Mouse (Mus musculus) forebrain, embryonic 16.5 days (tissue): ENCODE measurements around the gene Lin7c. TPM values are rescaled to one million over a fixed set of nuclear protein-coding genes. Genes with fewer than 3 reads are reported as not detected.
"Not testable (repeated sequence)": the region's sequence is repeated elsewhere in the genome, so short reads cannot be mapped to it uniquely, and the experiment has no call there.

ENCODE experiments used
- ATAC-seq: fragments of 200-750 bp; cut with Nextera tagmentation; 2 replicates; pipeline ENCODE4 v1.8.0; 2017; ENCODE audit warnings: mild to moderate bottlenecking, moderate library complexity
- H3K27ac ChIP-seq: fragments of 300-500 bp; sonication (generic); 2 replicates; pipeline ENCODE4 v1.5.1; 2014; ENCODE audit warnings: low read length, control low read depth
- H3K27me3 ChIP-seq: fragments of 300-500 bp; sonication (generic); replicated peaks from 2 replicates; pipeline ENCODE4 v1.6.1; 2014; ENCODE audit warnings: low read length; ENCODE audit not compliant: control insufficient read depth, insufficient read depth
- H3K36me3 ChIP-seq: fragments of 300-500 bp; sonication (generic); 2 replicates; pipeline ENCODE4 v1.6.1; 2014; ENCODE audit not compliant: control insufficient read depth, insufficient read depth
- H3K4me1 ChIP-seq: fragments of 300-500 bp; sonication (generic); replicated peaks from 2 replicates; pipeline ENCODE4 v1.6.1; 2014; ENCODE audit warnings: low read length; ENCODE audit not compliant: control insufficient read depth, insufficient read depth
- H3K4me2 ChIP-seq: fragments of 300-500 bp; sonication (generic); 2 replicates; pipeline ENCODE4 v1.6.1; 2014; ENCODE audit warnings: mild to moderate bottlenecking, low read length, control low read depth
- H3K4me3 ChIP-seq: fragments of 300-500 bp; sonication (generic); replicated peaks from 2 replicates; pipeline ENCODE4 v1.5.1; 2014; ENCODE audit warnings: mild to moderate bottlenecking, low read length, control low read depth
- H3K9ac ChIP-seq: fragments of 300-500 bp; sonication (generic); replicated peaks from 2 replicates; pipeline ENCODE4 v1.6.1; 2014; ENCODE audit warnings: low read depth, low read length, control low read depth
- H3K9me3 ChIP-seq: fragments of 300-500 bp; sonication (generic); 2 replicates; pipeline ENCODE4 v1.6.1; 2016; ENCODE audit warnings: low read length; ENCODE audit not compliant: control insufficient read depth
- WGBS: fragments of 180-500 bp; shearing (Covaris S2); extraction: QIAGEN DNeasy Blood & Tissue Kit; methylation state at CpG from one replicate; pipeline ENCODE4 v1.1.7; 2014; 5-methylcytosine and 5-hydroxymethylcytosine counted together
- polyA plus RNA-seq: library from polyadenylated mRNA; unstranded; fragments of >200 nt; fragmentation: Nextera tagmentation; extraction: Ambion mirVana; gene quantifications from 2 replicates; pipeline ENCODE4 v1.2.1, GENCODE M21; 2015

The Lin7c gene
- 207 and 223 TPM in 2 replicates for polyA plus RNA-seq

DNA sequence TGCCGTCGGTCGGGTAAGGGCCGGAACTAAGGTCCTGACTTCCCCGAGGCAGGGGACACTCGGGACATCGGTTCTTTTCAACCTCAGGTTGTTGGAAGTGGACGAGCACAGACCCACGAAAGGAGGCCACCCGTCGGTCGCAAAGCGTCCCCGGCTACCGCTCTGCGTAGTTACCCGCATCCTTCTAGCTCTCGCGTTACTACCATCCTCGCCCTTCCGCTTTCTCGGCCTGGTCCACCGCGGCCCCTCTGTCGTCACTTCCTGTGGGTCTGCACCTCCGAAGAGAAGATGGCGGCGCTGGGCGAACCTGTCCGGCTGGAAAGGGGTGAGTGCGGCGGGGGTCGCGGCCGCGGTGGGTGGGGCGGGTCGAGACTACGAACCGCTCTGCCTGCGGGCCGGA lies at the start of gene Lin7c:
TSS of gene Lin7c (plus strand) at position 257 of the 400 bp plus-strand sequence.
- H3K9me3 ChIP-seq, result no peaks in the 10 kb centered on the region
- under 1% methylated on average over 41 of the region's 42 CpGs for WGBS
- peak within 1 kb of the TSS; percentile 97 for H3K9ac ChIP-seq
- H3K27ac ChIP-seq, result peak within 1 kb of the TSS; percentile 85
- ATAC-seq, result peak; percentile 100
- no peaks in the 10 kb centered on the region for H3K27me3 ChIP-seq
- H3K36me3 ChIP-seq, result peaks cover 11% of the 10 kb centered on the region
- H3K4me1 ChIP-seq, result peaks cover 13% of the 10 kb centered on the region
- peak within 1 kb of the TSS; percentile 98 for H3K4me3 ChIP-seq
- peak within 1 kb of the TSS; percentile 87 for H3K4me2 ChIP-seq

DNA sequence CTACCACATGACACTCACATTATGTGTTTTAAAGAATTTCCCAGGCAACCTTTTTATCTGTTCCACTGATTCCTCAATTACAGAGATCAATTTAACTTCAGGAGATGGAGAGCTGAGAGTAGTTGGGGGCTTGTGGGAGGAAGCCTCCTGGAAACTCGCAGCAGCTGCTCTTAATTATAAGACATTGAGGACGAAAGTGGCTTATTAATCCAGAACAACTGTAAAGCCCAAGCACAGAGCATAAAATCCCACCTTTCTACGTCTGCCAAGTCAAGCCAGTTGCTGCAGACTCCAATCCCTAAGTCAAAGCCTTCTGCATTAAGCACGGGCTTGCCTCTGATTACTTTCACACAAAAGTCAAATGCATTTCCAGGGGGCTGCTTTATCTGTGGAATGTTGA lies 44.3 kb upstream of the Lin7c start:
- no peak overlapping the region for H3K4me2 ChIP-seq
- H3K4me3 ChIP-seq, result no peak overlapping the region
- no peaks in the 10 kb centered on the region for H3K4me1 ChIP-seq
- no peaks in the 10 kb centered on the region for H3K36me3 ChIP-seq
- no peaks in the 10 kb centered on the region for H3K9me3 ChIP-seq
- ATAC-seq, result no peak
- no peaks in the 10 kb centered on the region for H3K27me3 ChIP-seq
- H3K9ac ChIP-seq, result no peak overlapping the region
- no peak overlapping the region for H3K27ac ChIP-seq
- 45% methylated on average over 4 of the region's 4 CpGs for WGBS

DNA sequence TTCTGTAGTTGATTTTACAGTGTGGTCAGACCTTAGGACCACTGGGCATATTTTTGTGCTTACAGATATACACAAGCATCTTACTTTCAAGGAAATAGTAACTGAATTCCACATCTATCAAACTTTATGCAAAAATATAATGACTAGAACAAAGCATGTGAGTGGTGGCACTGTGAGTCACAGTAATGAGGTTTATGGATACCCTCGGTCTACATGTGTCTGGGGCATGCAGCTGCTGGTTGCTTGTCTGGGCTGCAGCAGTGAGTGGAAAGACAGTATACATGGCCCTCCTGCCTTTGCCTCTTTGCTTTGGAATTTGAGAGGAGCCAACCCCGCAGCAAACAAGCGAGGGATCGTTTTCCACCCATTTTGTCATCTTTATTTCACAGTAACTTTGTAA lies 42.3 kb upstream of the Lin7c start:
- Histone ChIP-seq H3K4me3 (no peak overlapping the region), H3K27me3 (no peaks in the 10 kb centered on the region), H3K27ac (no peak overlapping the region), H3K36me3 (no peaks in the 10 kb centered on the region), H3K4me1 (no peaks in the 10 kb centered on the region), H3K9ac (no peak overlapping the region), H3K4me2 (no peak overlapping the region), H3K9me3 (no peaks in the 10 kb centered on the region)
- 31% methylated on average over 4 of the region's 4 CpGs for WGBS
- no peak for ATAC-seq

DNA sequence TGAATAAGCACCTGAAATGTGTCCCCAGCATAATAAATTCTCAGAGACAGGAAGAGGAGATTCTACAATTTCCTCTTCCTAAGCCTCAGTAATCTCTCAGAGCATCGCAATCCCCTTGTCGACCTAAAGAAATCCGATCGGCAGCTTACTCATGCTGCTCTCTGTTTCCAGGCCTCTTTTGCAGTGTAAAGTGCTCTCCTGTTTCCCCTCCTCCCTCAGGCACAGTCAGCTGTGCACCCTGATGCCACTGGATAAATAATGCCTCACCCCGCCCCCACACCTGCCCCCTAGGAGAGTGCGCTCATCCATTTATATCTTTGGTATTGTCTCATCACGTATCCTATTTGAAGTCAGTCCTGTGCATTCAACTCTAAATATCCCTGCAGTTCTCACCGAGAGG lies 41.9 kb upstream of the Lin7c start:
- Histone ChIP-seq H3K4me1 (no peaks in the 10 kb centered on the region), H3K27me3 (no peaks in the 10 kb centered on the region), H3K27ac (no peak overlapping the region), H3K4me2 (no peak overlapping the region), H3K9ac (no peak overlapping the region), H3K36me3 (no peaks in the 10 kb centered on the region), H3K9me3 (no peaks in the 10 kb centered on the region), H3K4me3 (no peak overlapping the region)
- ATAC-seq, result no peak
- 23% methylated on average over 8 of the region's 8 CpGs for WGBS

DNA sequence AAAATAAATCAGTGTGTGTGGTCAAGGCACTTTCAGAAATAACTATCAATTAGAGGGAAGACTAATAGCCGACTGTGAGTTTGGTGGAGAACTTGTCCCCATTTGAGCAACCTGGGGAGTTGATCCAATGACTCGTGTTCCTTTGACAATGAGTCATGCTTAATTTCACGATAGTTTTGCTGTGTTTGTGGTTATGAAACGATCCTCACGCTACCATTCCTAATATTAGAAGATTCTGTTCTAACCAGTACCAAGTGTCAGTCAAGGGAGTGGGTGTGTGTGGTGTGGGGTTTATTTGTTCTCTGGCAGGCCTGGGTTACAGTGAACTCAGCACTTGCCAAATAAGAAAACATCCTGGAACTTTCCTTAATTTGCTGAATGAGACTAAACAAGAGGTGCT lies 35.1 kb upstream of the Lin7c start:
- Histone ChIP-seq H3K4me2 (no peak overlapping the region), H3K4me1 (no peaks in the 10 kb centered on the region), H3K36me3 (no peaks in the 10 kb centered on the region), H3K4me3 (no peak overlapping the region), H3K27ac (no peak overlapping the region), H3K9me3 (no peaks in the 10 kb centered on the region), H3K9ac (no peak overlapping the region), H3K27me3 (no peaks in the 10 kb centered on the region)
- WGBS, result 81% methylated on average over 5 of the region's 5 CpGs
- no peak for ATAC-seq

DNA sequence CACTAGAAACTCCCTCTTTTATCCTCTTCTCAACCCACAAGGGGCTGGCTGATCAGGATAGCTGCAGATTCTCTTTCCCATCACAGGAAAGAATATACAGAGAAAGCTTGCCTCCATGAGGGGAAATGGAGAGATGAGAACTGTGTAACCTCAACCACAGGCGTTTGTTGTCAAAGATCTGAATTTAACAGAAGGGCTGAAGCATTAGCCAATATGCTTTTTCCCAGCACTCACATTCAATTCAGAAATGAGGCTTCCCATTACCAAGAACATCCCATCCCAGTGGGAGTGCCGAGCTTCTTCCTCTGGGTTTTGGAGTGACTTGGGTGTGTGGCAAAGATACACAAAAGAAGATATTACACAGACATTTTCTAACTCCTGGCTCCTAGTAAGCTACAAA lies 31.0 kb upstream of the Lin7c start:
- H3K27ac ChIP-seq, result no peak overlapping the region
- no peaks in the 10 kb centered on the region for H3K4me1 ChIP-seq
- H3K9me3 ChIP-seq, result no peaks in the 10 kb centered on the region
- no peak overlapping the region for H3K4me3 ChIP-seq
- ATAC-seq, result no peak
- H3K9ac ChIP-seq, result no peak overlapping the region
- H3K4me2 ChIP-seq, result no peak overlapping the region
- 75% methylated on average over 2 of the region's 2 CpGs for WGBS
- H3K36me3 ChIP-seq, result no peaks in the 10 kb centered on the region
- H3K27me3 ChIP-seq, result no peaks in the 10 kb centered on the region

DNA sequence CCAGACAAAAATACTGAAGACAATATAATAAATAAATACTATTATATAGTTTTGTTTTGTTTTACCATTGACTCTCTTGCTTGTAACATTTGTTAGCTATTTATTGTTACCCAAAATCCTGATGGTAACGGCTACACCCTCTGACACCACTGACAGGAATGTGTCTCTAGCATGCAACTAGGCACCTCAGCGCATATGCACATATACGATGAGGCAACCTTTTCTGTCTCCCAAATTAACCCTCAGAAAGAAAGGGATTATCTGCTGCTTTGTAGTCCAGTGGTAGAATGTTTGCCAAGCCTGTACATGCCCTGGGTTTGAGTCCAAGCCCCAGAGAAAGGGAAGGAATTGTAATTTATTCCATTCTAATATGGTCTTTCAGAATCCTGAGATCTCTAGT lies 29.8 kb upstream of the Lin7c start:
- H3K4me3 ChIP-seq, result no peak overlapping the region
- no peak for ATAC-seq
- H3K36me3 ChIP-seq, result no peaks in the 10 kb centered on the region
- H3K4me2 ChIP-seq, result no peak overlapping the region
- no peaks in the 10 kb centered on the region for H3K4me1 ChIP-seq
- H3K27me3 ChIP-seq, result no peaks in the 10 kb centered on the region
- 76% methylated on average over 3 of the region's 3 CpGs for WGBS
- no peak overlapping the region for H3K27ac ChIP-seq
- no peak overlapping the region for H3K9ac ChIP-seq
- no peaks in the 10 kb centered on the region for H3K9me3 ChIP-seq

DNA sequence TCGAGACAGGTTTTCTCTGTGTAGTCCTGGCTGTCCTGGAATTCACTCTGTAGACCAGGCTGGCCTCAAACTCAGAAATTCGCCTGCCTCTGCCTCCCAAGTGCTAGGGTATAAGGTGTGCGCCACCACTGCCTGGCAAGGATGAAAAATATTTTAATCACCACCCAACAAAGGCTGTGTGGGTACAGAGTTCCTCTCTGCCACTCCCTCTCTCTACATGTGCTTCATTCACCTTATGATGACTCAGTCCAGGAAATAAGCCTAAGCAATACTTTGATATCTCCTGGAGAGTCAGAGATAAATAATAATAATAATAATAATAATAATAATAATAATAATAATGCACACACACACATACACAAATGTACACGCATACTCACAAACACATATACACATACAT lies 11.2 kb upstream of the Lin7c start:
- H3K4me1 ChIP-seq, H3K4me2 ChIP-seq, H3K27ac ChIP-seq, H3K27me3 ChIP-seq, H3K4me3 ChIP-seq, H3K36me3 ChIP-seq, ATAC-seq, H3K9me3 ChIP-seq, H3K9ac ChIP-seq: not testable (repeated sequence)
- 86% methylated on average over 4 of the region's 4 CpGs for WGBS

DNA sequence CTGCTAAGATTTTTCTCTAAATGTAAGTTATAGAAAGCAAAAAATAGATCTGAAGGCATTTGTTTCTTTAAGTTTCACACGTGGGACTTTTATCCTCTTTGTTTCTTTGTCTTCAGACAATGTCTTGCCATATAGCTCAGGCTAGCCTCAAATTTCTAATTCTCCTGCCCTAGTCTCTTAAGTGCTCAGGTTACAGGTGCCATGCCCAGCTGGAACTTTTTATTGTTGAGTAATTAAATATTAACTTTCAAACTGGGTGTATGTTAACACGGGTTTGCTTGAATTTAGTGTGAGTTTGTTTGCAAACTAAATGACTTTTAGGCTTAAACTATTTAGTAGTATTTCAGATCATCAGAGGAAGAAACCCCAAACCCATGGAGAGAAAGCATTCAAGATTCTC lies 9.5 kb upstream of the Lin7c start:
- Histone ChIP-seq H3K9me3 (no peaks in the 10 kb centered on the region), H3K36me3 (no peaks in the 10 kb centered on the region), H3K27me3 (no peaks in the 10 kb centered on the region), H3K4me1 (no peaks in the 10 kb centered on the region; the same call in 1 of the 2 replicates), H3K4me2 (no peak overlapping the region), H3K27ac (no peak overlapping the region), H3K9ac (no peak overlapping the region), H3K4me3 (no peak overlapping the region)
- no peak for ATAC-seq
- 60% methylated on average over 2 of the region's 2 CpGs for WGBS

DNA sequence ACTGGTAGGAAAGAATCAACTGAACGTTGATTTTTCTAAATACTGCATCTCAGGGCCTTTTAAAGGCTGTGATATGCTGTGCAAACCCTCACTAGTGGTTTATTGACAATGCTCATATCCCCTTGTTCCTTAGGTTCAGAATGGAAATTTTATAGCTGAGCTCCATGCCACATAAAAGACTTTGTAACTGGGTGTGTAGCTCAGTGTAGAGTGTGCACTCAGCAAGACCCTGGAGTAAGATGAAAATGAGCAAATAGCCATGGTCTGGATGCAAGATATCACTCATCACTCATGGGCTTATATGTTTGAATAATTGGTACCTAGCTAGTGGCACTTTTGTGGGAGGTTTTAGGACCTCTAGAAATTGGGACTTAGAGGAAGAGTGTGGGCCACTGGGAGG lies 9.0 kb upstream of the Lin7c start:
- no peak overlapping the region for H3K4me3 ChIP-seq
- H3K27me3 ChIP-seq, result no peaks in the 10 kb centered on the region
- no peaks in the 10 kb centered on the region for H3K9me3 ChIP-seq
- H3K4me1 ChIP-seq, result no peaks in the 10 kb centered on the region; the same call in 1 of the 2 replicates
- H3K4me2 ChIP-seq, result no peak overlapping the region
- WGBS, result 54% methylated on average over 1 of the region's 1 CpGs
- no peak overlapping the region for H3K9ac ChIP-seq
- ATAC-seq, result no peak
- H3K27ac ChIP-seq, result no peak overlapping the region
- no peaks in the 10 kb centered on the region for H3K36me3 ChIP-seq
